Comparison of ENCODE assay signal across 9 mouse cellular contexts in the genomic region with DNA sequence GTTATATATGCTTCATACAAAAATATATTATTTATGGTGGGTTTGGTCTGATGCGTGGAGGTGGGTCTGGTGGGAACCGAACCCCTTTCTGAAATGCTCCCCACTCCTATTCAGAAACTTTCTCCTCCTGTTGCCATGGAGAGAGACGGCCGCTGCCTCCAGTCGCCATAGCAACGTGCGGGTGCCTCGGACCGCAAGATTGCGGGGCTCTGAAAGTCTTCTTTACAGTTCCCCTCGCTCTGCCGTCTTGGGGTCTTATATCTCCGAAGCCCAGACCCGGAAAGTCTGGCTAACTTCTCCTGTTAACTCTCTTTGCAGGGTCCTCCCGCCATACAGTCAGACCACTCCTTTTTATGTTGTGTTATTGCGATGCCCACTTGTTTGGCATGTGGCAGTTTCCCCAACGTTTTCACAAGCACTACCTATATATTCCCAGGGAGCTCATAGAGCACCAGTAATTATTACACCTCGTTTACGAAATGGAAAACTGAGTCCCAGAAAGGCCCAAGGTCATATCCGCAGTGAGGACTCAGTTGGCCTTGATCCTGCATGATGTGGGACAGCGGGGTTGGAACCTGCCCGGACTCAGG. TPM values are rescaled to one million over a fixed set of nuclear protein-coding genes. Genes with fewer than 3 reads are reported as not detected.
DNase-seq lines count a peak whose midpoint lies in the region; ATAC-seq and TF ChIP-seq lines count a peak whose summit lies in the region.
"Had no signal": no experiment of that assay in that cellular context is flagged by ENCODE, and none has a peak within 500 bp of the region (broad histone marks: within the 10 kb centered on the region; RNA-seq: fewer than 3 reads in every experiment).

No protein-coding gene starts in this region.

- H3K27ac ChIP-seq in heart, embryonic 12.5 days (ENCODE audit: poor library complexity, severe bottlenecking) = no peak overlapping the region
- H3K27ac ChIP-seq in heart, adult 2 months = no peak overlapping the region
- no peak overlapping the region for H3K27ac ChIP-seq in forebrain, embryonic 13.5 days
- H3K27ac ChIP-seq in midbrain, embryonic 12.5 days (replicated peaks) = no peak overlapping the region

- no peak for DNase-seq in heart, adult 2 months
- DNase-seq in R1 (ENCODE audit: low read depth, low spot score) = peak; percentile 58
- no peak for DNase-seq in urinary bladder, adult 18-20 months (ENCODE audit: low spot score in 2 of 2)
- no peak for DNase-seq in adrenal gland, postnatal 14 days
- no peak for DNase-seq in ovary, postnatal 14 days (ENCODE audit: low spot score)

- H3K4me3 ChIP-seq in heart, embryonic 12.5 days = peak overlapping the region; percentile 54
- H3K4me3 ChIP-seq in heart, adult 2 months = no peak overlapping the region
- peak overlapping the region; percentile 58 for H3K4me3 ChIP-seq in forebrain, embryonic 13.5 days
- peak overlapping the region; percentile 61 for H3K4me3 ChIP-seq in midbrain, embryonic 12.5 days

- H3K36me3 ChIP-seq in heart, embryonic 12.5 days = no peaks in the 10 kb centered on the region
- H3K36me3 ChIP-seq in heart, adult 2 months (ENCODE audit: control insufficient read depth, insufficient read depth, low read length) = no peaks in the 10 kb centered on the region
- no peaks in the 10 kb centered on the region for H3K36me3 ChIP-seq in forebrain, embryonic 13.5 days (ENCODE audit: poor library complexity, severe bottlenecking)
- no peaks in the 10 kb centered on the region for H3K36me3 ChIP-seq in midbrain, embryonic 12.5 days

- ATAC-seq in heart, embryonic 12.5 days (ENCODE audit: insufficient number of reproducible peaks, low FRiP score) = no peak
- ATAC-seq in forebrain, embryonic 13.5 days = no peak
- peak; percentile 39; the same call in 1 of the 2 replicates for ATAC-seq in midbrain, embryonic 12.5 days (ENCODE audit: low FRiP score, low read depth)

- no peaks in the 10 kb centered on the region for H3K79me2 ChIP-seq in heart, adult 2 months (replicated peaks; ENCODE audit: control insufficient read depth, insufficient read depth, low read length)

- intact Hi-C loops in heart, adult 2 months (cut with DNase I) = no loop called here

- peak overlapping the region; percentile 91 for H3K4me2 ChIP-seq in heart, embryonic 12.5 days
- H3K4me2 ChIP-seq in forebrain, embryonic 13.5 days = peak overlapping the region; percentile 97
- peak overlapping the region; percentile 97 for H3K4me2 ChIP-seq in midbrain, embryonic 12.5 days (replicated peaks)

- no peak for TF ChIP-seq CTCF in heart, adult 2 months (IDR thresholded peaks at IDR 0.05)

- TF ChIP-seq POLR2A in heart, adult 2 months (IDR thresholded peaks at IDR 0.05; ENCODE audit: insufficient read depth, low read depth, low read length) = no peak

- peaks cover 22% of the 10 kb centered on the region for H3K4me1 ChIP-seq in heart, embryonic 12.5 days (replicated peaks)
- H3K4me1 ChIP-seq in heart, adult 2 months (ENCODE audit: control insufficient read depth, insufficient read depth, low read length) = no peaks in the 10 kb centered on the region; the same call in 1 of the 2 replicates
- peaks cover 45% of the 10 kb centered on the region for H3K4me1 ChIP-seq in forebrain, embryonic 13.5 days
- H3K4me1 ChIP-seq in midbrain, embryonic 12.5 days = peaks cover 40% of the 10 kb centered on the region

- H3K9me3 ChIP-seq in heart, embryonic 12.5 days (replicated peaks) = no peaks in the 10 kb centered on the region
- no peaks in the 10 kb centered on the region for H3K9me3 ChIP-seq in forebrain, embryonic 13.5 days (replicated peaks)
- no peaks in the 10 kb centered on the region for H3K9me3 ChIP-seq in midbrain, embryonic 12.5 days

- H3K27me3 ChIP-seq in heart, embryonic 12.5 days (replicated peaks) = peaks cover 85% of the 10 kb centered on the region
- peaks cover 16% of the 10 kb centered on the region for H3K27me3 ChIP-seq in heart, adult 2 months (ENCODE audit: control insufficient read depth, insufficient read depth, low read length)
- H3K27me3 ChIP-seq in forebrain, embryonic 13.5 days = peaks cover 86% of the 10 kb centered on the region
- peaks cover 86% of the 10 kb centered on the region for H3K27me3 ChIP-seq in midbrain, embryonic 12.5 days

- no peak for TF ChIP-seq EP300 in heart, adult 2 months (IDR thresholded peaks at IDR 0.05; ENCODE audit: insufficient read depth, low read depth, low read length)

- no peak overlapping the region for H3K9ac ChIP-seq in heart, embryonic 12.5 days
- H3K9ac ChIP-seq in heart, adult 2 months (ENCODE audit: low read depth, low read length) = no peak overlapping the region
- H3K9ac ChIP-seq in forebrain, embryonic 13.5 days = peak overlapping the region; percentile 76; the same call in 1 of the 2 replicates
- H3K9ac ChIP-seq in midbrain, embryonic 12.5 days (replicated peaks) = no peak overlapping the region

- 12% methylated on average over 22 of the region's 22 CpGs for WGBS in heart, embryonic 12.5 days
- 15% methylated on average over 22 of the region's 22 CpGs for WGBS in heart, adult 2 months
- 3% methylated on average over 22 of the region's 22 CpGs for WGBS in forebrain, embryonic 13.5 days
- WGBS in midbrain, embryonic 12.5 days = 6% methylated on average over 22 of the region's 22 CpGs

RNA-seq across cellular contexts. Expression of a gene that starts 0.4 kb away (rescaled TPM):
- polyA plus RNA-seq in heart, embryonic 12.5 days (2016; fragmentation: Nextera tagmentation; extraction: Ambion mirVana) = 0.11 and 0.21 TPM in 2 replicates
- total RNA-seq in heart, adult 2 months (2021) = under 1 TPM in 1 of 2 experiments, not detected in 1; 0.05 TPM
- not detected in 2 replicates for polyA plus RNA-seq in heart, adult 2 months (2012; rRNA removed)
- 6.2 and 9.0 TPM in 2 replicates for polyA plus RNA-seq in forebrain, embryonic 13.5 days (2015; fragmentation: Nextera tagmentation; extraction: Ambion mirVana)
- polyA plus RNA-seq in midbrain, embryonic 12.5 days (2016; fragmentation: Nextera tagmentation; extraction: Ambion mirVana) = 7.7 and 9.5 TPM in 2 replicates
- total RNA-seq in adrenal gland, postnatal 14 days (2021) = 0.08 TPM in 1 of 2 replicates, not detected in the other
- polyA plus RNA-seq: liver, embryonic 16.5 days had no signal
